Mouse (Mus musculus) spleen, postnatal 10 days (tissue): ENCODE data around the gene Ncaph2.

Source experiments
- DNase-seq, 2 experiments: peaks; one replicate each; pipeline ENCODE4 v3.0.0; 2021 to 2022; ENCODE audit warnings: low spot score in 2 of 2

Gene Ncaph2

DNA sequence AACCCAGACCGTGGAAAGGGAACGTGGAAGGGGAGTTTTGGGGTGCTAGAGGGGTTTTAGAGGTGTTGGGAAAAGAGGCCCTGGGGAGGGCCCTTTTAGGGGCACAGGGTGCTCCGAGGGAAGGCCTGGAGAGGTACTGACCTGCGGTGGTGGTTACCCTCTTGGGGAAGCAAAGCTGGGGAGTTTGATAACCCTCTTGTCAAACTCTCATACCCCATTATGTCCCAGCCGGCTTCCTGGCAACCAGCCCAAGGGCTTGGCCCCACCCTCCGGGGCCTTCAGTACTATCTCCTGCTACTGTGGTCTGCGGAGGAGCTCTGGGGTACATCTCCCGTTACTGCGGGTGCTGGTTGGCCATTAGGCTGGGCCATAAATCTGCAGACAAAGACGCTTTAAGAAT lies 23.9 kb downstream of the Ncaph2 start:
- peak; percentile 43 to 72 for DNase-seq

DNA sequence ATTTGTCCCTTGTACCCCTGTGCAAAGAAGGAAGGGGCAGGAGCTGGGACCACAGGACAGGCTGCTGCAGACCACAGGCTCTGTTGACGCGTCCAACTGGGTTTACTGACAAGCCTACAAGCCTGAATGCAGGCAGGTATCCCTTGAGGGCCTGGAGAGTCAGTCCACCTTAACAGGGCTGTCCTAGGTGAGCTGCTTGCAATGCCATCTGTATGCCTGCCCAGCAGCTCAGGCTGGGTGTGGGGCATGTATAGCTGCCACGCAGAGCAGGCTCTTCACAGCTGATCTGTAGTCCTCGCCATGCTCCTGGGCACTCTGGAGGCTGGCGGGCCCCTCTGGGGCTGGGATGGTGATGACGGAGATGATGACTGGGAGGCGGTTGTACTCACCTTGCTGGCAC lies 29.1 kb downstream of the Ncaph2 start, which contains the start of gene Klhdc7b:
Klhdc7b (plus strand) TSS at position 301 of the 400 bp plus-strand sequence.
- no peak for DNase-seq

DNA sequence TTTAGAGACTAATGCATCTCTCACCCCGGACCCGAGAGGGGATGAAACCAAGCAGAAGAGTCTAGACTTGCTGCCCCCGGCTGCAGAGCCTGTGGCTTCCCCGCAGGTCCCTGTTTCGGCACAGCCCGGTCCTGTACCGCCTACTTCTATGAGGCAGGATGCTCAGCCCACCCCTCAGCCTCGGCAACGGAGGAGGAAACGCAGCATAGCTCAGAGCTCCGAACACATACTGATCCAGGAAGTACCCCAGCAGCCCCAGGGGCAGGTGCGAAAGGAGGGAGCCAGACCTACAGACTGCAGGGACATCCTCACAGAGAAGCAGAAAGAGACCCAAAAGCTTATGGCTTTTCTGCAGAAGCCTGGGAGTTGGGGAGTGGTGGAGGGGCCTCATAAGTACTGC lies 31.6 kb downstream of the Ncaph2 start:
- DNase-seq, result no peak

DNA sequence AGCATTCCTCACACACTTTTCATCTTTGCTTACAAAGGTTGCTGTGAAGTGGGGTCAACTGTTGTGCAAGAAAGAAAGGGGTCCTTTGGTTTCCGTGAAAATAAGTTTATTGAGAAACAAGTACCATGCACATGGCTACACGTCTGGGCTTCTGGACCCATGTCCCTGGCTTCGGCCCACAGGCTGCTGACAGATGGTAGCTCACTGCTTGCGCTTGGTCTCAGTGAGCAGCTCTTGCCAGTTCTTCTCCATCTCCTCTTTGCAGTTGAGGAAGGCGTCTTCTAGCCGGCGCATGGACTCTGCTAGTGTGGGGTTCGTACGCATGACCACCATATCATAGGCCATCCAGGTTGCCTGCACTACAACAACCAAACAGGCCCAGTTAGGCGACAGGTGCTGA lies 34.6 kb downstream of the Ncaph2 start:
- DNase-seq, result no peak

DNA sequence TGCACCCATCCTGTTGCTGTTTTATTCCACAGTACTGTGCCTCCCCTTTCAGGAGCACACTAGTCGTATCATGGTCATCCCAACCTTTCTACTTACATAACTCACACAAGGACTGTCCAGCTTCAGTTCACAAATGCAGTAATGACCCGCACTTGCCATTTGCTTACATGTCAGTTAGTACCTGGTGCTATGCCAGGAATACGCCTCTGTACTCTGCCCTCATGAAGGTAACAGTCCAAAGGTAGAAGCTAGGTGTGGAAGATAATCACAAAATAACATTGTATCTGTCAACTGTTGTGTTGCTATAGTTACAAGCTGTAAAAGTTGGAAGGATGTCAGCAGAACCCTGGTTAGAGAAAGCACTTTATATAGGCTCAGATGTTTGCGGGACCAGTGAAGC lies 41.4 kb downstream of the Ncaph2 start:
- no peak for DNase-seq

DNA sequence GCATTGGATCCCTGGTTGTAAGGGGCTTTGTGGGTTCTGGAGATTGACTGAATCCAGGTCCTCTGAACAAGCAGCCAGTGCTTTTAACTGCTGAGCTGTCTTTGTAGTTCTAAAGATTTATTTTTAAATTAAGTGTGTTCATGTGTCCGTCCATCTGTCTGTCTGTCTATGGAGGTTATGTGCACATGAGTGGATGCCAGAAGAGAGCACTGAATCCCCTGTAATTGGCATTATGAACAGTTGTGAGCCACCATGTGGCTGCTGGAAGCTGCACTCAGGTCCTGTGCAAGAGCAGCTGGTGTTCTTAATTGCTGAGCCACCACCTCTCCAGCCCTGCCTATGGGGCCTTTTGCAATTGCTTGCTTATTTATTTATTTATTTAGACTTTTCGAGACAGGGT lies 42.6 kb downstream of the Ncaph2 start:
- no peak for DNase-seq

DNA sequence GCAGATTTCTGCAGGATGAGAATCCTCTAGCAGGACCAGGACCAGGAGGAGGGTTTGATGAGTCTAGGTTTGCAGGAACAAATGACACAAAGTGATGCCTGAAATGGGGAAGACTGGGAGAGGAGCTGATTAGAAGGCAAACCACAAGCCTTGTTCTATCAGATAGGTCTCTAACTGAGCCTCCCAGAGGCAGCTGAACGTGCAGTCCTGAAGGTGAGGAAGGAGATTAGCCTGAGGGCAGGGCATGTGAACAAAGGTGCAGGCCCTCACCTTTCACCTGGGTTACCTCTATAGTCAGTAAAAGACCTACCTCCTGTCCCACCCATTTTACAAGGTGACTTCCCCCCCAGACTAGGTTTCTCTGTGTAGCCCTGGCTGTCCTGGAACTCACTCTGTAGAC lies 44.2 kb downstream of the Ncaph2 start:
- no peak for DNase-seq

DNA sequence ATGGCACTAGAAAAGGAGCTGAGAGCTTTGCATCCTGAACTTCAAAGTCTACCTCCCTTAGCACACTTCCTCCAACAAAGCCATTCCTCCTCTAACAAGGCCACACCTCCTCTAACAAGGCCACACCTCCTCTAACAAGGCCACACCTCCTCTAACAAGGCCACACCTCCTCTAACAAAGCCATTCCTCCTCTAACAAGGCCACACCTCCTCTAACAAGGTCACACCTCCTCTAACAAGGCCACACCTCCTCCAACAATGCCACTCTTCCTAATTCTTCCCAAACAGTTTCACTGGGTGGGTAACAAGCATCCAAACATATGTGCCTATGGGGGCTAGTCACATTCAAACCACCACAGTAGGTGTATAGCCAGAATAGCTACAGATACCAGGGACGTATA lies 47.0 kb downstream of the Ncaph2 start:
- DNase-seq, result no peak

DNA sequence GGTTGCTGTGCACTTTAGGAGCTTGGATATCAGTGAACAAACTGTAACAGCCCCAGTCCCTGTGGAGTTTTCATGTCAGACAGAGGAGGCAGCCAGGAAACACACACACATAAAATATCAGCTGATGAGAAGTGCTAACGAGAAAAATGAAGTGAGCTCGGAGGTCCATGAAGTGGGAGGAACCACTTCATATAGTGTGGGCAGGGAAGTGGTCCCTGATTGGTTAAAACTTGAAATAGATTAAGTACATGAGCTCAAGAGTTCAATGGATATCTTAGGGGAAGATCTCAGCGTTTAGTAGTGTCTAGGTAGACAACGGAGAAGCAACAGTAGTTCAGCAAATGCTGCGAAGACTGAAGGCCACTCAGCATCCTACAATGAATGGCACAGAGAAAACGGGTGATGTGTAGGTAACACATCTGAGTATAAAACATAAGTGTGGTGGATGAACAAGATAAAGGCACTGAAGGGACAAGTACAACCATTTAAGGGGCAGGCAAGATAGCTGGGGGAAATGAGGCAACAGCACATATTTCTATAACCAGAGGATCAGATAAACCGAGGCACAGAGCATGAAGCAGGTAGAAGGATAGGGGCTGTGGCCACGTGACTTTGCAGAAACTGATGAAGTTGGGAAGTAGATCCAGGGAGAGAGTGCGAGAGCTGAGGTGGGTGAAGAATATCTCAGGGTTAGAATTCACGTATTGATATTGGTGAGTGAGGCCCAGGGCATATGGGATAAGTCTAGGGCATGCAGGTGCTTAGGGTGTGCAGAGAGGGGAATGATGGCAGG lies 49.5 kb downstream of the Ncaph2 start:
- DNase-seq, result no peak

DNA sequence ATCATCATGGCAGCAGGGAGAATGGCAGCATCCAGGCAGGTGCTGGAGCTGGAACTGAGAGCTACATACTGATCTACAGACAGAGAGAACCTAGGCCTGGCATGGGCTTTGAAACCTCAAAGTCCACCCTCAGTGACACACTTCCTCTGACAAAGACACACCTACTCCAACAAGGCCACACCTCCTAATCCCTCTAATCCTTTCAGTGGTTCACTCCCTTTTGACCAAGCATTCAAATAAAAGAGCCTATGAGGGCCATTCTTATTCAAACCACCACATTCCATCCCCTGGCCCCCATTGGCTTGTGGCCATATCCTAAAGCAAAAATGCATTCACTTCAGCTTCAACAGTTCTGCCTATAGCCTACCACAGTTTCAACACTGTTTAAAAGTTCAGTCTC lies 51.2 kb downstream of the Ncaph2 start:
- no peak for DNase-seq

DNA sequence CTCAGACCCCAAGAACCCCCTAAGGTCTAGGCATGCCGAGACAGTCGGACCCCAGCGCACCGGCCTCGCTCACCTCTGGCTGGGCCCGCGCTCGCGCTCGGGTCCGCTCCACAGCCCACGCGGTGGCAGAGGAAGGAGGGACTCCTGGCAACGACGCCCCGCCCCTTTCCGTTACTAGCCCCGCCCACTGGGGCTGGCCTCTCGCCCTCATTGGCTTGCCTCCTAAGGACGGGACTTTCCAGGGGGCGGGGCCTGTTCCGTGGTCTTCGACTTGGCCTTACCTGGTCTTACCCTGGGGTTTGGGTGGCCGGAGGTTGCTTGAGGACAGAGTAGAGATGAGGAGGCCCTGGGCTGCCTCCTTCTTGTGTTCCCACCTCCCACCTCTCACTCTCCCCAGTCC lies 54.6 kb downstream of the Ncaph2 start, which contains the start of gene Syce3:
Syce3 (minus strand) TSS at position 386 of the 400 bp plus-strand sequence.
- no peak for DNase-seq

DNA sequence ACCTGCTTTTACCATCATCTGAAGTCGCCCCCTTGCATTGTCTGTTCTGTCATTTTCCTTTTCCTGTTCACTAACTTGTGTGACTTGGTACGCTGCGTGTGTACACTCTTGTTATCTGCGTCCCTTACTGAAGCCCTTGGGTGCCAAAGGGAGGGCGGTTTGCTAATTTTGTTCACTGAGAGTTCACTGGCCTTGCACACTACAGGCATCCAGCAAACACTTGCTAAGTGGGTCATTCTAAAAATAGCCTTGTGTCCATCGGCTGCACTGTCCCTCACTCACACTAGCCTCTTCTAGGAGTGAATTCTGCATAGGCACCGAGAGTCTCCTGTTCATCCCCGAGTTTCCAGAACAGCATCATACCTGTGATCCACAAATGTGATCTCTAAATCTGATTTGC lies 59.8 kb downstream of the Ncaph2 start:
- no peak for DNase-seq

DNA sequence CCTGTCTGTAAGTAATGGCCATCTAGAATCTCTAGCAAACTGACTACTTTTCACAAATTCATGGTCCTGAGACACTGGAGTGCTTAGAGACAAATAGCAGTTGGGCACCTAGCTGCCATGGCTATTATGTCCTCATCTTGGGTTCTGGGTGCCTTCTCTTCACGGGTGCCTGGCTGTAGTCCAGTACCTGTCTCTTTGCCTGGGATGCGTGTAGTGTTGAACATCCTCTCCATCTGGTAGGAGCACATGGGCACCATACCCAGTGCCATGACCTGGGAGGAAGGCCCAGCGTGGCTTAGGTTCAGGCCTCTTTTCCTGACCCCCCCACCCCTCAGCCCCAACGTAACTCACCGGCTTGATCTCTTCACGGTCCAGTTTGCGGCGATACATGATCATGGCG lies 66.4 kb downstream of the Ncaph2 start:
- DNase-seq, result no peak
